Mouse (Mus musculus): ENCODE data around the gene Ptdss2.

Gene Ptdss2

DNA sequence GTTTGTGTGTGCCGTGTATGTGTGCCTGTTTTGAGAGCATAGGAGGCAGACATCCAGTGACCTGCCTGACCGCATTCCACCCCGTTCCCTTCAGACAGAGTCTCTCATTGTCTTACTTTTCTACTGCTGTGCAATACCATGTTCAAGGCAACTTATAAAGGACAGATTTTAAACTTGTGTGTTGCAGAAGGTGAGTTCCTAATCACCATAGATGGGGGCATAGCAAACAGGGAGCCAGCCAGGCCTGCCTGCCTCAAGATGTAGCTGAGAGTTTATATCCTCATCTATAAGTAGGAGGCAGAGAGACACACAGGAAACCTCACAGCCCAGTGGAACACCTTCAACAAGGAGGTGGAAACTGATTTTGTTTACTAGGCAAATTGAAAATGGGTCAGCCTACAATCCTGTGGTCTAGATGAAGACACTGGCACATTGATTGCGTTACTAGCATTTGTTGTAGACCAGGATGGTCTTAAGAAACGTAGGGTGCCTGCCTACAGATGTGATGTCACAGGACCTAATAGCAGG, 51.2 kb downstream of the Ptdss2 start:
- no peak for DNase-seq (ENCODE audit: low read depth, low spot score)

DNA sequence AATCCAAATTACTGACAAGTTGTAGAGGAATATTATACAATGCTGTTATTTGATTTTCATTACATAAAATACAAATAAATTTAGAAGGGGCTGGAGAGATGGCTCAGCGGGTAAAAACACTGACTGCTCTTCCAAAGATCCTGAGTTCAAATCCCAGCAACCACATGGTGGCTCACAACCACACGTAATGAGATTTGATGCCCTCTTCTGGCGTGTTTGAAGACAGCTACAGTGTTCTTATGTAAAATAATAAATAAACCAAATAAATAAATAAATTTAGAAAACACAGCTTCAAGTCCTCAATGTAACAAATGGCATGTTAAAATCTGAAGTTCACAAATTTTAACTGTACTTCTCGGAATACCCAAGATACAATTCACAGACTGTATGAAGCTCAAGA, 52.9 kb downstream of the Ptdss2 start:
- DNase-seq (ENCODE audit: low read depth, low spot score) = peak; percentile 10

DNA sequence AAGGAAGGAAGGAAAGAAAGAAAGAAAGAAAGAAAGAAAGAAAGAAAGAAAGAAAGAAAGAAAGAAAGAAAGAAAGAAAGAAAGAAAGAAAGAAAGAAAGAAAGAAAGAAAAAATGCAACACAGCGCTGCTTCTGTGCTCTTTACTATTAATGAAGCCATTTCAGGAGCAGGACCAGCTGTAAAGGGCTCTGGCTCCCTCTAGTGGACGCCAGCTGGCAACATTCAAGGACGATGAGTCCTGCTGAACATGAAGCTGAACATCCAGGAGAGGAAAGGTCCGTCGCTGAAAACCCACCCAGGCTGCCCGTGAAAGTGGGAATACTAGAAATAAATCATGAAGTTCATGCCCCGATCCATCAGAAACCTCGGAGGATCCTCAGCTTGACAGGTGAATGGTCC, 54.0 kb downstream of the Ptdss2 start:
- peak; percentile 93 for DNase-seq (ENCODE audit: low read depth, low spot score)

DNA sequence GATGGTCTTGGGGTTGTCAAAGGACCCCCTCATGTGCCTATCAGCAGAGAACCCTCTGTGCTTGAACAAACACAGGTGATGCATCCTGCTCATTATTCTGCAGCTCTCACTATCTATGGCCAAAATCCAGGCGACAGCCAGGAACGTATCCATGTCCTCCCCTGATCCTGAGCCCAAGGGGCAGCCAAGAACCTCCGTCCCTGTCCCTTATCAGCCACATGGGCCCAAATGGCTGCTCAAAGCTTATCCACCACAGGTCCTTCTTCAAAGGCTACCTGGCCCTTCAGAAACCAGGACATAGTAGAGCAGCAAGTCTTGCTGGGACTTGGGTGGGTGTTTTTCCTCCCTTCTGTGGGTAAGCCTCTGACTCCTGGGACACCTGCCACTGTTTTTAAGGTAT, 66.0 kb downstream of the Ptdss2 start:
- DNase-seq (ENCODE audit: low read depth, low spot score) = no peak

DNA sequence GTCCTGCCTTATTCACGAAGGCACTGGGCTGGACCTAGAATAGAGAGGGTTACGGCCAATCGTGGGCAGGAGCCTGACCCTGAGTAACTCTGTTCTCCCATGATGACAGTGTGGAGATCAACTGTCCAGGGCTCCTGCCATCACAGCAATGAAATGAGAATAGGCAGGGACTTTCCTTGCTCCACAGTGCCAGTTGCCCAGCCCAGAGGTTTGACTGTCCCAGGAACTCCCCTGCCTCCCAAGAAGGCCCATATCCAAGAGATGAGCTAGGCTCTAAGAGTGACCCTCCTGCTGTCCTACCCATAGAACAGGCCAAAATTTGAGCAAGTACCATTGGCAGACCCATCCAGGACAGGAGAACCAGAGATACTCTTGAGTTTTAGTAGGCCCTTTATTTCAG, 66.6 kb downstream of the Ptdss2 start:
- no peak for DNase-seq (ENCODE audit: low read depth, low spot score)

DNA sequence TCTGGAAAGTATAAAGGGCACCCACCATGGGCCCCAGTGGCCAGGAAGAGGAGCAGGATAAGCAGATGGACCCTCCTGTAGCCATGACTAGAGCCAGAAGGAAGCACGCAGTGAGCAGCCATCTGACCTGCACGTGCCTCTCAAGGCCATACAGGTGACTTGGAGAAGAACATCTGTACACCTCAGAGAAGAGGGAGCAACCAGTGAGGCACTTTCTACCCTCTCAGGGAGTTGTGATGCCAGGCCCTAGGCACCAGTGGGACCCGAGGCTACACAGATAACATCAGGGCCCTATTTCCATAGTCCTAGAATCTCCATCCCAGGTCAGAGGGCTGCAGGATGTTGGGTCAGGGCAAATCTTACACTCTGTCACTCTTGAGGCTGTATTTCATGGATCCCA, 68.0 kb downstream of the Ptdss2 start:
- no peak for DNase-seq (ENCODE audit: low read depth, low spot score)

DNA sequence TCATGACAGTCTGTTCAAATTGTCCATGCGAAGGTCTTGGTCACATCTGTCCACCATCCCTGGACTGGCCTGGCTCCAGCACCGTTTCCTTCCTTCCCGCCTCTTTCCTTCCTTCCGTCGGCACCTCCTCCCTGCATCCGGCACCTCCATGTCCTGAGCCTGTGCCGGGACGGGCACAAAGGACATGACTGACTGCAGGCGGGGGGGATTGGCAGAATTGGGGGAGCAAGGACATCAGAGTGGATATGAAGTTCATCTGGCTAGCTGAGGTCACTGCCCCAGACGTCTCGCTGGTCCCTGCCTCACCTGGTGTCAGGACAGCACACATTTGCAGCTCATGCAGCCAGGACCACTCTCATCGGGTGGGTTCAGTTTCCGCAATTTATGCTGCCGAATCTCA, 68.9 kb downstream of the Ptdss2 start:
- DNase-seq (ENCODE audit: low read depth, low spot score) = no peak

DNA sequence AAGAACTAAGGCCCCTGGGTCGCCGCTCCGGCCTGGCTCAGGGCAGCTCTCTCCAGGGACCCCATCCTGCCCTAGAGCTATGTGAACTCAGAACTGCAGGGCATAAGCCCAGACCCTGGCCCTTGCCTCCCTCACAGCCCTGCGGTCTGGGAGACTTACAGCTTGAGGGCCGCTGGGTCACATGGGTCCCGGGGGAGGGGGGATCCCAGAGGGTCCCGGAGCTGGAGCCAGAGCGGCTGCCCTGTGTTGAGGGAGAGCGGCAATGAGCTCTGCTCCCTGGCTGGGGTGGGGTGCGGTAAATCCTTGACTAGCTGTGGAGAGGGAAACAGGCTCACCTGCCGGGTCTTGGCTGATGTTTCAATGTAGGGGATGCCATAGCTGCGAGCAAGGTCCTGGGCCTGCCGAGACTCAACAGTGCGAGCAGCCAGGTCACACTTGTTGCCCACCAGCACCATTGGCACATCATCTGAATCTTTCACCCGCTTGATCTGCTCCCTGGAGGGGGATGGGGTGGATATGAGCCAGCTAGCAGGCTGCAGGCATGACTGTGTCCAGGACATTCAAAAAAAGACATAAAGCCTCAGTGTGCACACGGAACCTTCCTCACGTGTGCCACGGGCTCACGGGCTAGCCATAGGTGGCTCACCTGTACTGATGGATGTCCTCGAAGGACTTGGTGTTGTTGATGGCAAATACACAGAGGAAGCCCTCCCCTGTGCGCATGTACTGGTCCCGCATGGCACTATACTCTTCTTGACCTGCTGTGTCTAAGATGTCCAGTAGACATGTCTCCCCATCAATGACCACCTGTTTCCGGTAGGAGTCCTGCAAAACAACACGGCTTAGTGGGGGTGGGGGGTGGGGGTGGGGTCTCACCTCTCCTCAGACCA, 69.9 kb downstream of the Ptdss2 start:
- DNase-seq (ENCODE audit: low read depth, low spot score) = no peak

DNA sequence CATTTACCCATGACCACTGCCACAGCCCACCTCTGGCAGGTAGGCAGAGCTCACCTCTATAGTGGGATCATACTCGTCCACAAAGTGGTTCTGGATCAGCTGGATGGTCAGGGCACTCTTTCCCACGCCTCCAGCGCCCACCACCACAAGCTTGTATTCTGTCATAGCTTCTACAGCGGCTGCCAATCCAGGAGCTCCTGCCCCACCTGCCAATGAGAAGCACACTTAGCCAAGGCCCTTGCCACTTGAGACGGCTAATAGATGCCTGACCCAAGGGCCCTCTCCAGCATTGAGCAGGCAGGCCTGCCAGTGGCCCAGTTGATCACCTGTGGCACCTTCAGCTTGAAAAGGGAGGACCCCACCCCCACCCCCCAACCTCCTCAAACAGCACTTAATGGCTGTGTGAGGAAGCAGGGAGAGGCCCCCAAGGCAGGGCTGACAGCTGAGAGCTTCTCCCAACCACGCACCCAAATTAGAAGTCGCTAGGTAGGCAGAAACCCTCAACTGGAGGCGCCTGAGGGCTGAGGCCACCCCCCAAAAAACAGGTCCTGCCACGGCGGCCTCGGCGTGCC, 70.7 kb downstream of the Ptdss2 start:
- no peak for DNase-seq (ENCODE audit: low read depth, low spot score)

DNA sequence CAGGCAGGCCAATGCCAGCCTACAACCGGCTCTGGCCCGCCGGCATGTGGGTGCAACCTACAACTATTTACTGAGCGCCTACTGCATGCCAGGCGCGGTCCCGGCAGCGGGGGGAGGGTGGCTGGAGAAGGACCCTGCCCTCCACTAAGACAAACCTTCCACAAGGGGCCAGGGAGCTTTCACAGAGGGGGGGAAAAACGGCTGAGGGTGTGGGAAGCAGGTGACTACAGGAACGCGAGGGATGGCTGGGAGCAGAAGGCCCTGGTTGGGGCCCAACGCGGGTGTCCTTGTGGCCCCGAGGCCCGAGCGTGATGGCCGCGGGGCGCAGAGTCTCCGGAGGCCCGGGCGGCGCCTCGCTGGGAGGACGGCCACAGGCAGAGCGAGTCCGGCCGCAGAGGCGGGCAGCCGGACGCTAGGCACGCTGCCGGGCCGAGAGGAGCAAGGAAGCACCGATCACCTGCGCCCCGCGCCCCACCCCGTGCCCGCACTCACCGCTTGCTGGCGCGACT, 71.2 kb downstream of the Ptdss2 start:
- DNase-seq (ENCODE audit: low read depth, low spot score) = peak; percentile 29

DNA sequence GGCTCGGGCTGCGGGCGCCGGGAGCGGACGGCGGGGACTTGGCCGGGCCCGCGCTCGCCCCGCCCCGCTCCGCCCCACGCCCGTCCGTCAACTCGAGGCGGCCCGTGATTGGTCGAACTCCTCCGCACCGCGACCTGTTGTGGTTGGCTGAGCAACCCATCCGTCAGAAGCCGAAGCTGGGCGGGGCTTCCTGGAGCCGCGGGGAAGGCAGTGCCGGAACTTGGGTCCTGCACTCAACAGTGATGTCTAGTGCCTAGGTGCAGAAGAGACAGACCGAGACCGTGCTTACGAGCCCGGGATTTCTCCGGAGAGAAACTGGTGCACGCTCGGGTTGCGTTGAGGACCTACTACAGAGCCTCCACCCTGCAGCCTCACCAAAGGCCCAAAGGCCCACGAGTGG, 71.8 kb downstream of the Ptdss2 start, which contains the start of the genes Hras and Lrrc56:
Gene Hras (minus strand): TSS at position 58 of the 400 bp plus-strand sequence.
Gene Lrrc56 (plus strand): TSS at position 210 of the 400 bp plus-strand sequence.
- peak; percentile 94 for DNase-seq (ENCODE audit: low read depth, low spot score)

DNA sequence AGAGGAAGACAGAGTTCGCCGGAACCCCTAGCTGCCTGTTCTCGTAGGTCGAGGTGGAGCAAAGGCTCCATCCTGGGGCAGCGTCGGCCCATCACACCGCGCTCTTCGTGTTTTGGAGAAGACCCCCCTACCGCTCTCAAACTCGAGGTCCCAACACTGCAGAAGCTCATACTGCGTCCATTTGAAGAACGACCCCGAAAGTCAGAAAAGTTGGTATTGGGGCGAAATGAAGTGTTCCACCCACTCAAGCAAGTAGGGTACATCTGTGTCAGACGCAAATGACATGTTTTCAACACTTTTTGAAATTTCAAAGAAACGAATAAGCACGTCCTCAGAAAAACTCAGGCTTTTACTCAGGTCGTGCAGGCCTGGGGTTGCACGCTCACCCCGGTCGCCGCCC, 72.2 kb downstream of the Ptdss2 start:
- no peak for DNase-seq (ENCODE audit: low read depth, low spot score)

DNA sequence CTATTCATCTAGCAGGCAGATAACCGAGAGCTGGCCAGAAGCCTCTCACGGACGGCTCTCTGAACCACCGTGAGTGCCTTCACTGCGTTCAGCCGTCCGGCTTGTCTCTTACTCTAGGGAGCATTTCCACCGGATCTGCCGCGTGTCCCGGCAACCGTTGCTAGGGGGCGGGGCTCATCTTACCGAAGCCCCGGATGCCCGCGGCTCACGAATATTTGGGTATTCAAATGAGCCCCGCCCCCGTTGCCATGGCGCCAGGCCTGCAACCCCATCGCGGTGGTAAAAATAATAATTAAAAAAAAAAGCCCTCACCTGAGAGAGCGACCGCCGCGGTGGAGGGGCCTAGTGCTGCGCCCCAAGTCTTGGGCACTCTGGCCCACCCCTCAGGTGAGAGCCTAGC, 72.6 kb downstream of the Ptdss2 start:
- peak; percentile 90 for DNase-seq (ENCODE audit: low read depth, low spot score)

DNA sequence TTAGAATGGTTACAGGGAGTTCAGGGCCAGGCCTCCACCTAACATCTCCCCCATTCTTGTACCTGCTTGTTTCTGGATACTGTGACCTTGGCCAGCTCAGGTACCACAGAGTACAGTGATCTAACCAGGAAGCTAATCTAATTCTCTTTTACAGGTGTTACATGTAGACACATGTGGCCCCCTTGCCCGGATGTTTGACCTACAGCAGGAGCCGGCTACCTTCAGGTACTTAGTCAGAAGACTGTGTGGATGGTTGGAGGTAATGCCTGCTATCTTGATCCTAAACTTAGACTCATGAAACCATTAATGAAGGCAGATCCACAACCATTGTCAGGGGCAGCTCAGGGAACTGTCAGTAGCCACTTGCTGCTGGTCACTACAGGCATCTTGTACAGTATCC, 73.6 kb downstream of the Ptdss2 start:
- DNase-seq (ENCODE audit: low read depth, low spot score) = no peak

DNA sequence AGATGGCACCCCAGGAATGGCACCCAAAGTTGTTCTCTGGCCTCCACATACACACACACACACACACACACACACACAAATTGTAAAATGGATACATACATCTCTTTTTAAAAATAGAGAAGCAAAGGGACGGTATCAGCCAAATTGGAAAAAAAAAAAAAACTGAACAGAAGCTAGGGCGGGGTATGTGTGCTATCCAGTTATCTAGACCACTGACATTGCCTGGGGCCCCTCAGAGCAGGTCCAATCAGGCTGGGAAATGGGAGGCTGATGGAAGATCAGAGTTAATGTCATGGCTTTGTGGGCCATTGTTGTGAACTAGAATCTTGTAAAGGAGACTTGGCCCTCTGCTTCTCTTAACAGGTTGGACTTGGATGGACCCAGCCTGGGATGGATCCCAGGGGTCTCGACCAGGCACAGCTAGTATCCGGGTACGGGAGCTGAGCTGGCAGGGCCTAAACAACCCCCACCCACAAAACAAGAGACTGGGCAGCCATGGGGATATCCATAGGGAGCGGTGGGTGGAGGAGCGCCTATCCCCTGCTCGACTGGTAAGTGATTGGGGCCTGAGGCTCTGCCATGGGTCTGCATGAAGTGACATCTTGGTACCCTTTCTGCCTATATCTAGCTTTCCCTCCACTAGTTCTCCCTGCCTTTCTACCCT, 74.6 kb downstream of the Ptdss2 start:
- no peak for DNase-seq (ENCODE audit: low read depth, low spot score)

DNA sequence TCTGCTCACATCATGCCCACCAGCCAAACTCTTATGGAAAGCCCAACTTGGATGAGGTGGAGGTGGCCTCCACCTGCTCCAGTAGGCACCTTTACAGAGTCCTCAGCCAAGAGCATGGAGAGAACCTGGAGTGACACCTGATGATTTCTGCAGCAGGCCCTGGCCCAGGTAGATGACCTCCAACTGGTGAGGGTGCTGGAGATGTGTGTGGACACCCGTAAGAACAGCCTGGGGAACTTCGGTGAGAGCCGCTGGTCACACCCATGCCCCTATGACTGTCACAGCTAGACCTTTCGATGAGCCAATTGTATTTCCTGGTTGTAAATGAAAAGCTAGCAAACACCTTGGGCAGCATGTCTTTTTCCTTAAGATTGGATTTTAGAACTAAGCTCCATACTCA, 75.9 kb downstream of the Ptdss2 start:
- no peak for DNase-seq (ENCODE audit: low read depth, low spot score)

DNA sequence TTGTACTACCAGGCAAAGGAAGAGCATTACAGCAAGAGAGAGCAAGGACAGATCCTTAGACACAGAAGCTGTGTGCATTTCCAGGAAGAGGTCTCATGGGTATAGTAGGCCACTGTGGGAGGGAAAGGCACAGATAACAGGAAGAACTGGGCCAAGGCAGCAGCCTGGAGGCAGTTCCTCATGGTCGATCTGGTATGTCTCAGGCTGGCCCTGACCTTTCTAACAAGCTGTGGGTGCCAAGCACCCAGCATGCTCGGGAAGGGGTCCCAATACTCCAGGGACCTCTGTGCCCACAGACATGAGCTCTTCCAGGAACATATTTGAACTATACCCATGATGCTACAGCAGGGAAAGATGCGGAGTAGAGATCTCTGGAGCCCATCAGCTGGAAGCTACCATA, 82.4 kb downstream of the Ptdss2 start:
- no peak for DNase-seq (ENCODE audit: low read depth, low spot score)

DNA sequence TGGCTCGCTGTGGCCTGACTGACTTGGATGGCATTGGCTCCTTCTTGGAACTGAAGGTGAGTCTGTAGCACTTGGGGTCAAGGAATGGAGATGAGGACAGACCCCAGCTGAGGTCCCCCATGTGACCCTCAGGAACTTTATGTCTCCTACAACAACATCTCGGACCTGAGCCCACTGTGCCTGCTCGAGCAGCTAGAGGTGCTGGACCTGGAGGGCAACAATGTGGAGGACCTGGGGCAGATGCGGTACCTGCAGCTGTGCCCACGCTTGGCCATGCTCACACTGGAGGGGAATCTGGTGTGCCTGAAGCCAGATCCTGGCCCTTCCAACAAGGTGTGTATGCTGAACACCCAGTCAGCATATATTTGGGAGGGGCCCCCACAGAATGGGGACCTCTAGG, 83.3 kb downstream of the Ptdss2 start:
- no peak for DNase-seq (ENCODE audit: low read depth, low spot score)

DNA sequence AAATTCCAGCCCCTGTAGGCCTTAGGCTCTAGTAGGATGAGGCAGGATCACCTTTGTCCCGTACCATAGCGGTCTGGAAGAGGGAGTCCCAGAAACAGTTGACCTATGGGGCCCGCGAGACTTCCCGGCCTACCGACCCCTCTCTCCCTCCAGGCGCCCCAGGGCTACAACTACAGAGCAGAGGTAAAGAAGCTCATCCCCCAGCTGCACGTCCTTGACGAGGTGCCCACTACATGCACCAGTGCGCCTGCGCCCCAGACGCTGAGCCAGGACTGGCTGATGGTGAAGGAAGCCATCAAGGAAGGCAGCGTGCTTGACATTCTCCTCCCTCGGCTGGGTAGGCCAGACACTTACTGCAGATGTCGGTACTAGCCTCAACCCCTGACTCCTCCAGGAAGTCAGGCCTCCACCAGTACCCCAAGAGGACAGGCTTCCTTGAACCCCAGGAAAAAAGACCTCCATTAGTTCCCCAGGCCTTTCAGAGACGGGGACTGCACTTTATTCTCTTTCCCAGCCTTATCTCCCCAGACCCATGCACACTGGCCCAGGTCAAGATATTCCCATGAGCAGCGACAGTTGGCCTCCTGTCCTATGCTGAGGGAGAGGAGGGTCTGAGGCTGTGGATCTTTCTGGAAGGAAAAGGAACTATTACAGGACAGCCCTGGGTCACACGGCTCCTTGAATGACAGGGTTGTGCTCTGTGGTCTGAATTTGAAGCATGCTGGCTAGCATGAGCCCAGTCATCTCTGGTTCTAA, 84.2 kb downstream of the Ptdss2 start:
- DNase-seq (ENCODE audit: low read depth, low spot score) = no peak

All from 3T3-L1 (cell line).